Mouse (Mus musculus): Measurements from ENCODE around the gene Wnk1. TPM values are rescaled to one million over a fixed set of nuclear protein-coding genes. Genes with fewer than 3 reads are reported as not detected.

Gene Wnk1
- polyA plus RNA-seq, 1 experiment, result 288 TPM

DNA sequence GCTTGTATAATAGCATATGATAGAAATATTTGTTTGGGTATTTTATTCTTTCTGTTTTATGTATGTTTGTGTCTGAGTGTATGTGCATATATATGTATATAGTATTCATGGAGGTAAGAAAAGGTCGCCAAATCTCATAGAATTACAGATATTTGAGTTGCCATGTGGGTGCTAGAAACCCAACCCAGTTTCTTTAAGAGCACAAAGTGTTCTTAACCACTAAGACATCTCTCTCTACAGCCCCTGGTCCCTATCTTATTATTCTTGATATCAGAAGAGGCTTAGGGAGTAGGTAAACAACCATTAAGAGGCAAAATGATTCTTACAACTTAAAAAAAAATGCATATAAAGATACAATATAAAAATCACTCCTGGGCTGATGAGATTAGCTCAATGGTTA is 27.0 kb downstream of the Wnk1 start:
- H3K27me3 ChIP-seq (ENCODE audit: control insufficient read depth, insufficient read depth, low read length), result no peaks in the 10 kb centered on the region
- WGBS, result 98% methylated on average over 1 of the region's 1 CpGs
- no peak overlapping the region for H3K27ac ChIP-seq (ENCODE audit: insufficient read depth, low read length)
- H3K4me1 ChIP-seq (ENCODE audit: control insufficient read depth, insufficient read depth, low read length), result no peaks in the 10 kb centered on the region
- H3K4me3 ChIP-seq (replicated peaks; ENCODE audit: insufficient read depth, low read depth, low read length), result no peak overlapping the region
- DNase-seq, result no peak
- TF ChIP-seq CTCF (IDR thresholded peaks at IDR 0.05; ENCODE audit: borderline replicate concordance, insufficient read depth, low read depth, low read length), result no peak
- TF ChIP-seq POLR2A (IDR thresholded peaks at IDR 0.05; ENCODE audit: borderline replicate concordance, insufficient read depth, low read length), result no peak

- no peak for DNase-seq
- H3K4me1 ChIP-seq (ENCODE audit: control insufficient read depth, insufficient read depth, low read length), result no peaks in the 10 kb centered on the region
- no peak overlapping the region for H3K4me3 ChIP-seq (replicated peaks; ENCODE audit: insufficient read depth, low read depth, low read length)
- no peak overlapping the region for H3K27ac ChIP-seq (ENCODE audit: insufficient read depth, low read length)
- 81% methylated on average over 1 of the region's 1 CpGs for WGBS
- no peak for TF ChIP-seq CTCF (IDR thresholded peaks at IDR 0.05; ENCODE audit: borderline replicate concordance, insufficient read depth, low read depth, low read length)
- TF ChIP-seq POLR2A (IDR thresholded peaks at IDR 0.05; ENCODE audit: borderline replicate concordance, insufficient read depth, low read length), result no peak
- H3K27me3 ChIP-seq (ENCODE audit: control insufficient read depth, insufficient read depth, low read length), result no peaks in the 10 kb centered on the region
Observed at GRCm38 (mm10) chr6:120011001-120011400, 27.5 kb downstream of the Wnk1 start.

DNA sequence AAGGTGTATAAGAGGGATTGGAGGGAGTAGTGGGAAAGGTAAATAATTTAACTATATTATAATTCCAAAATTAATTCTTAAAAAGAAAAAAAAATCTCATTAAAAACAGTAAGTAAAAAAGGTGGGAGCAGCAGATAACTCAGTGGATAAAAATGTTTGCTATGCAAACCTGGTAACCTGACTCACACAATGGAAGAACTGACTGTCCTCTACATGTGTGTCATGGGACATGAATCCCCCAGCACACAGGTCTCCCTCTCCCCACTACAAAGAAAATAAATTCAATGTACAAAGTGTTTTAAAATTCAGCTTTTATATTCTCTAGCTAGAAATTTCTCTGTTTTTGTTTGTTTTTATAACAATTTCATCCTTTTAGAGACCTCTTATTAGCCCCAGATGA is 27.9 kb downstream of the Wnk1 start:
- H3K27ac ChIP-seq (ENCODE audit: insufficient read depth, low read length), result no peak overlapping the region
- TF ChIP-seq POLR2A (IDR thresholded peaks at IDR 0.05; ENCODE audit: borderline replicate concordance, insufficient read depth, low read length) (no peak), CTCF (IDR thresholded peaks at IDR 0.05; ENCODE audit: borderline replicate concordance, insufficient read depth, low read depth, low read length) (no peak)
- no peak overlapping the region for H3K4me3 ChIP-seq (replicated peaks; ENCODE audit: insufficient read depth, low read depth, low read length)
- H3K27me3 ChIP-seq (ENCODE audit: control insufficient read depth, insufficient read depth, low read length), result no peaks in the 10 kb centered on the region
- no peak for DNase-seq
- H3K4me1 ChIP-seq (ENCODE audit: control insufficient read depth, insufficient read depth, low read length), result no peaks in the 10 kb centered on the region

DNA sequence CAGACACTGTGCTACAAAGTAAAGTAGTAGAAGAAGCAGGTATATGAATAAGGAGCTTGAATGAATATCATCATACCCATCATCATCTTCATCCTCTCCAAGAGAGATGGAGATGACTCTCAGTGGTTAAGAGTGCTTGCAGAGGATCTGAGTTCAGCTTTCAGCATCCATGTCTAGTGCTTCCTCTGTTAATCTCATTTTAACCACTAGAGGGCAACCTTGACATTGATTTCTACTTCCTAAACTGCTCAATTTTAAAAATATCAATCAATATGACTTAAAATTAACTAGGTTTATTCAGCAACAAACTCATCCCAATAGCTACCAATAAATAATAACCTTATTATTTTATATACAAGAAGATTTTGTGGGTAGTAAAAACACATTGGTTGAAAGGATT is 36.8 kb downstream of the Wnk1 start:
- Histone ChIP-seq H3K4me1 (ENCODE audit: control insufficient read depth, insufficient read depth, low read length) (no peaks in the 10 kb centered on the region), H3K4me3 (replicated peaks; ENCODE audit: insufficient read depth, low read depth, low read length) (no peak overlapping the region), H3K27me3 (ENCODE audit: control insufficient read depth, insufficient read depth, low read length) (no peaks in the 10 kb centered on the region), H3K27ac (ENCODE audit: insufficient read depth, low read length) (no peak overlapping the region)
- peak in 1 of 2 experiments; percentile 24 for DNase-seq
- TF ChIP-seq POLR2A (IDR thresholded peaks at IDR 0.05; ENCODE audit: borderline replicate concordance, insufficient read depth, low read length), result no peak
- peak; percentile 43 for TF ChIP-seq CTCF (IDR thresholded peaks at IDR 0.05; ENCODE audit: borderline replicate concordance, insufficient read depth, low read depth, low read length)

- no peaks in the 10 kb centered on the region; the same call in 1 of the 2 replicates for H3K4me1 ChIP-seq (ENCODE audit: control insufficient read depth, insufficient read depth, low read length)
- no peak for TF ChIP-seq CTCF (IDR thresholded peaks at IDR 0.05; ENCODE audit: borderline replicate concordance, insufficient read depth, low read depth, low read length)
- TF ChIP-seq POLR2A (IDR thresholded peaks at IDR 0.05; ENCODE audit: borderline replicate concordance, insufficient read depth, low read length), result no peak
- no peak overlapping the region for H3K27ac ChIP-seq (ENCODE audit: insufficient read depth, low read length)
- DNase-seq, result peak in 1 of 2 experiments; percentile 5
- 33% methylated on average over 1 of the region's 1 CpGs for WGBS
- no peaks in the 10 kb centered on the region for H3K27me3 ChIP-seq (ENCODE audit: control insufficient read depth, insufficient read depth, low read length)
- no peak overlapping the region for H3K4me3 ChIP-seq (replicated peaks; ENCODE audit: insufficient read depth, low read depth, low read length)
Observed at GRCm38 (mm10) chr6:119996480-119996879, 42.0 kb downstream of the Wnk1 start.

DNA sequence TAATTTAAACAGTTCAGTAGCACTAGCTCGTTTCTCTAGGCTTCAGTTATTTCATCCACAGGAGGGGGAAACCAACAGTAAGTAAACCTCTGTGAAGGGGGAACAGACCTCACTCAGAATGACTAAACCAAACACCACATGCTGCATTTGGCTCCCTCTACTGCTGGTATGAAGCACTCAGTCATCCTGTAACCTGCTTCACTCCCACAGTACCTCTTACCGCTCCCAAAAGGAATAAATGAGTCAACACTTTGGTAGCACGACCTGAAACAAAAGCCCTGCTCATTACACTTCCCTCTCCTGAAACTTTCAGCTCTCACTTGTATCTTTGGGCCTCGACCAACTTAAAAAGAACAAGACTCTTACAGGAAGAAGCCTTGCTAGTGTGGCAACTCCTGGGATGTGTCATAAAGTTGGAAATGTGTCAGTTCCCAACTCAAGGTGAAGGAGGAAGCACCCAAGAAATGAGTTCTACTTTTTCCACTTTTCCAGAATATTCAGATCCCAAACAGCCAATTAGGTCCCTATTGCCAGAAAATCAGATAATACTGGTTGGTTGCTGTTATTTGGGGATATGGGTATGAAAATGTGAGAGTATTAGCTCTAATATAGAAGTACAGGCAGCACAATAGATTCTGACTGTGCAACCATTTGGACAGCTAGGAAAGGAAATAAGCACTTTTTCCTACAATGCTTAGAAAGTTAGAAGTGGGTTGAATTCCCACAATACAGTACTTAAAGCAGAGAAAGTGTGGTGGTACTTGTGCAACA is 114.1 kb downstream of the Wnk1 start:
- DNase-seq, result peak; percentile 36 to 61
- TF ChIP-seq POLR2A (IDR thresholded peaks at IDR 0.05; ENCODE audit: borderline replicate concordance, insufficient read depth, low read length), result no peak
- TF ChIP-seq CTCF (IDR thresholded peaks at IDR 0.05; ENCODE audit: borderline replicate concordance, insufficient read depth, low read depth, low read length), result peak; percentile 69
- Histone ChIP-seq H3K4me1 (ENCODE audit: control insufficient read depth, insufficient read depth, low read length) (peaks cover 12% of the 10 kb centered on the region), H3K27ac (ENCODE audit: insufficient read depth, low read length) (no peak overlapping the region), H3K4me3 (replicated peaks; ENCODE audit: insufficient read depth, low read depth, low read length) (no peak overlapping the region), H3K27me3 (ENCODE audit: control insufficient read depth, insufficient read depth, low read length) (no peaks in the 10 kb centered on the region)
- 32% methylated on average over 4 of the region's 4 CpGs for WGBS

DNA sequence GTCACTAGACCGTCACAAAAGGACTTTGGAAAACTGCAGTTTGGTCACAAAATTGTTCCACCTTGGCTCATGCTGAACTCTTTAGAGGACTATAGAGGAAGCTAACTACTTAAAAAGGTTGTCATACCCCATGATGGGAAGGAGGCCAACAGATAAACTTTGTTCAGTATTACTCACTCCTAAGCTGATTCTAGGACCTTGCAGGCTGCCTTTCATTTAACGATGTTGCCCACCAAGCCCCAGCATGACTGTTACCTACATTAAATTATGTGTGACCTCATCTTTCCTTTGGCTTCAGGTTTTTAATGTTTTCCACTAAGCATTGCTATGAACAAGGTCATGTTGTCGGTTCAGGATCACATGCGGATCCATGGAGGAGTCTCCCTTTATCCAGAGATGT is 115.9 kb downstream of the Wnk1 start:
- no peak for TF ChIP-seq POLR2A (IDR thresholded peaks at IDR 0.05; ENCODE audit: borderline replicate concordance, insufficient read depth, low read length)
- TF ChIP-seq CTCF (IDR thresholded peaks at IDR 0.05; ENCODE audit: borderline replicate concordance, insufficient read depth, low read depth, low read length), result no peak
- no peak for DNase-seq
- Histone ChIP-seq H3K4me3 (replicated peaks; ENCODE audit: insufficient read depth, low read depth, low read length) (no peak overlapping the region), H3K27me3 (ENCODE audit: control insufficient read depth, insufficient read depth, low read length) (no peaks in the 10 kb centered on the region), H3K4me1 (ENCODE audit: control insufficient read depth, insufficient read depth, low read length) (peaks cover 21% of the 10 kb centered on the region), H3K27ac (ENCODE audit: insufficient read depth, low read length) (no peak overlapping the region)
- WGBS, result 86% methylated on average over 4 of the region's 4 CpGs

GRCm38 (mm10) chr6:119922136-119922535 is 116.3 kb downstream of the Wnk1 start:
- Histone ChIP-seq H3K27ac (ENCODE audit: insufficient read depth, low read length) (no peak overlapping the region), H3K27me3 (ENCODE audit: control insufficient read depth, insufficient read depth, low read length) (no peaks in the 10 kb centered on the region), H3K4me3 (replicated peaks; ENCODE audit: insufficient read depth, low read depth, low read length) (no peak overlapping the region), H3K4me1 (ENCODE audit: control insufficient read depth, insufficient read depth, low read length) (peaks cover 21% of the 10 kb centered on the region)
- TF ChIP-seq POLR2A (IDR thresholded peaks at IDR 0.05; ENCODE audit: borderline replicate concordance, insufficient read depth, low read length) (no peak), CTCF (IDR thresholded peaks at IDR 0.05; ENCODE audit: borderline replicate concordance, insufficient read depth, low read depth, low read length) (no peak)
- WGBS, result 85% methylated on average over 3 of the region's 3 CpGs
- DNase-seq, result no peak

Data from cerebellum, adult 2 months (tissue).